Mouse (Mus musculus) heart, embryonic 14.5 days (tissue): ENCODE measurements around the gene Ica1l. TPM values are rescaled to one million over a fixed set of nuclear protein-coding genes. Genes with fewer than 3 reads are reported as not detected.

Experiments
- ATAC-seq: fragments of 200-750 bp; cut with Nextera tagmentation; 2 replicates; pipeline ENCODE4 v1.8.0; 2017; ENCODE audit warnings: low read depth, moderate TSS enrichment; ENCODE audit not compliant: insufficient number of reproducible peaks, insufficient read depth, low FRiP score
- H3K27ac ChIP-seq, 2 experiments: fragments of 200-500 bp in 1 of 2; fragments of 300-500 bp in 1 of 2; sonication (generic) in 1 of 2; replicated peaks in 1 of 2; 2 replicates each; pipeline ENCODE4 v1.5.1; 2012 to 2014; ENCODE audit warnings: low read depth in 2 of 2, low read length in 2 of 2, control low read depth in 1 of 2, mild to moderate bottlenecking in 1 of 2, mixed read lengths in 1 of 2; ENCODE audit not compliant: control insufficient read depth in 1 of 2, insufficient read depth in 1 of 2
- H3K27me3 ChIP-seq: fragments of 300-500 bp; sonication (generic); 2 replicates; pipeline ENCODE4 v1.6.1; 2014; ENCODE audit warnings: mild to moderate bottlenecking, low read length, control low read depth; ENCODE audit not compliant: control insufficient read depth, insufficient read depth
- H3K36me3 ChIP-seq: fragments of 300-500 bp; sonication (generic); 2 replicates; pipeline ENCODE4 v1.6.1; 2014; ENCODE audit warnings: mild to moderate bottlenecking, control low read depth, low read length, mixed read lengths; ENCODE audit not compliant: control insufficient read depth, insufficient read depth
- H3K4me1 ChIP-seq, 2 experiments: fragments of 200-500 bp in 1 of 2; fragments of 300-500 bp in 1 of 2; sonication (generic) in 1 of 2; 2 replicates each; pipeline ENCODE4 v1.6.1; 2012 to 2014; ENCODE audit warnings: low read length in 2 of 2, control low read depth in 1 of 2, mixed read lengths in 1 of 2; ENCODE audit not compliant: control insufficient read depth in 2 of 2, insufficient read depth in 2 of 2
- H3K4me2 ChIP-seq: fragments of 300-500 bp; sonication (generic); 2 replicates; pipeline ENCODE4 v1.6.1; 2014; ENCODE audit warnings: mild to moderate bottlenecking, low read length
- H3K4me3 ChIP-seq, 2 experiments: fragments of 200-500 bp in 1 of 2; fragments of 300-500 bp in 1 of 2; sonication (generic) in 1 of 2; 2 replicates each; pipeline ENCODE4 v1.5.1; 2012 to 2014; ENCODE audit warnings: low read length in 2 of 2, mild to moderate bottlenecking in 2 of 2, control low read depth in 1 of 2, low read depth in 1 of 2, moderate library complexity in 1 of 2; ENCODE audit not compliant: control insufficient read depth in 1 of 2, insufficient read depth in 1 of 2
- H3K9ac ChIP-seq: fragments of 300-500 bp; sonication (generic); 2 replicates; pipeline ENCODE4 v1.6.1; 2014; ENCODE audit warnings: mild to moderate bottlenecking, low read length
- H3K9me3 ChIP-seq: fragments of 300-500 bp; sonication (generic); 2 replicates; pipeline ENCODE4 v1.6.1; 2016; ENCODE audit warnings: low read length, control low read depth; ENCODE audit not compliant: control insufficient read depth
- WGBS: fragments of 180-500 bp; shearing (Covaris S2); extraction: QIAGEN DNeasy Blood & Tissue Kit; methylation state at CpG from one replicate; pipeline ENCODE4 v1.1.7; 2014; 5-methylcytosine and 5-hydroxymethylcytosine counted together
- polyA plus RNA-seq: library from polyadenylated mRNA; unstranded; fragments of >200 nt; fragmentation: Nextera tagmentation; extraction: Ambion mirVana; gene quantifications from 2 replicates; pipeline ENCODE4 v1.2.1, GENCODE M21; 2014

The Ica1l gene
- polyA plus RNA-seq, 1 experiment from 2014 or later: 0.16 TPM

- Histone ChIP-seq H3K4me1 (no peaks in the 10 kb centered on the region), H3K9me3 (no peaks in the 10 kb centered on the region), H3K9ac (no peak overlapping the region), H3K27ac (no peak overlapping the region), H3K36me3 (peaks cover 39% of the 10 kb centered on the region), H3K4me2 (no peak overlapping the region), H3K4me3 (no peak overlapping the region), H3K27me3 (no peaks in the 10 kb centered on the region)
- 66% methylated on average over 1 of the region's 1 CpGs for WGBS
- ATAC-seq: no peak
Measured at GRCm38 (mm10) chr1:59959941-59960340, 83.0 kb downstream of the Ica1l start.

- no peak overlapping the region for H3K27ac ChIP-seq
- H3K27me3 ChIP-seq: no peaks in the 10 kb centered on the region
- no peaks in the 10 kb centered on the region for H3K4me1 ChIP-seq
- no peak for ATAC-seq
- H3K4me3 ChIP-seq: no peak overlapping the region
- no peak overlapping the region for H3K4me2 ChIP-seq
- no peak overlapping the region for H3K9ac ChIP-seq
- 75% methylated on average over 3 of the region's 3 CpGs for WGBS
- no peaks in the 10 kb centered on the region for H3K9me3 ChIP-seq
- peaks cover 31% of the 10 kb centered on the region for H3K36me3 ChIP-seq
Measured at GRCm38 (mm10) chr1:59957206-59957605, 85.8 kb downstream of the Ica1l start.

GRCm38 (mm10) chr1:59947509-59947908, 95.5 kb downstream of the Ica1l start:
- no peak for ATAC-seq
- peaks cover 3 to 11% of the 10 kb centered on the region in 2 experiments for H3K4me1 ChIP-seq
- H3K4me2 ChIP-seq: no peak overlapping the region
- H3K9ac ChIP-seq: no peak overlapping the region
- no peak overlapping the region for H3K4me3 ChIP-seq
- no peak overlapping the region for H3K27ac ChIP-seq
- H3K36me3 ChIP-seq: peaks cover 7% of the 10 kb centered on the region
- H3K9me3 ChIP-seq: no peaks in the 10 kb centered on the region
- no peaks in the 10 kb centered on the region for H3K27me3 ChIP-seq
- 90% methylated on average over 4 of the region's 4 CpGs for WGBS

- Histone ChIP-seq H3K4me1 (peaks cover 3 to 11% of the 10 kb centered on the region in 2 experiments), H3K4me2 (no peak overlapping the region), H3K9me3 (no peaks in the 10 kb centered on the region), H3K27me3 (no peaks in the 10 kb centered on the region), H3K27ac (no peak overlapping the region), H3K4me3 (no peak overlapping the region), H3K36me3 (peaks cover 7% of the 10 kb centered on the region), H3K9ac (no peak overlapping the region)
- no peak for ATAC-seq
- WGBS: 62% methylated on average over 1 of the region's 1 CpGs
Measured at GRCm38 (mm10) chr1:59945969-59946368, 97.0 kb downstream of the Ica1l start.

- Histone ChIP-seq H3K4me3 (no peak overlapping the region), H3K9ac (no peak overlapping the region), H3K36me3 (peaks cover under 1% of the 10 kb centered on the region; the same call in 1 of the 2 replicates), H3K27me3 (no peaks in the 10 kb centered on the region), H3K4me1 (peaks cover 3 to 11% of the 10 kb centered on the region in 2 experiments), H3K4me2 (no peak overlapping the region), H3K9me3 (no peaks in the 10 kb centered on the region), H3K27ac (no peak overlapping the region; a peak in 1 of 4 replicates)
- 29% methylated on average over 5 of the region's 5 CpGs for WGBS
- no peak for ATAC-seq
Measured at GRCm38 (mm10) chr1:59943825-59944224, 99.2 kb downstream of the Ica1l start.

- no peak overlapping the region for H3K9ac ChIP-seq
- H3K4me2 ChIP-seq: no peak overlapping the region
- no peak overlapping the region for H3K27ac ChIP-seq
- no peaks in the 10 kb centered on the region for H3K9me3 ChIP-seq
- ATAC-seq: no peak
- H3K4me3 ChIP-seq: no peak overlapping the region
- 74% methylated on average over 6 of the region's 6 CpGs for WGBS
- no peaks in the 10 kb centered on the region for H3K36me3 ChIP-seq
- H3K4me1 ChIP-seq: peaks cover 3 to 11% of the 10 kb centered on the region in 2 experiments
- H3K27me3 ChIP-seq: no peaks in the 10 kb centered on the region
Measured at GRCm38 (mm10) chr1:59942057-59942790, 100.8 kb downstream of the Ica1l start.

- Histone ChIP-seq H3K27me3 (no peaks in the 10 kb centered on the region), H3K4me3 (no peak overlapping the region), H3K9ac (no peak overlapping the region), H3K4me2 (no peak overlapping the region), H3K36me3 (no peaks in the 10 kb centered on the region), H3K27ac (no peak overlapping the region), H3K4me1 (peaks cover 3 to 11% of the 10 kb centered on the region in 2 experiments), H3K9me3 (no peaks in the 10 kb centered on the region)
- 92% methylated on average over 1 of the region's 1 CpGs for WGBS
- no peak for ATAC-seq
Measured at GRCm38 (mm10) chr1:59941063-59941462, 101.9 kb downstream of the Ica1l start.

GRCm38 (mm10) chr1:59932991-59933390, 110.0 kb downstream of the Ica1l start:
- Histone ChIP-seq H3K36me3 (no peaks in the 10 kb centered on the region), H3K27ac (no peak overlapping the region), H3K4me3 (no peak overlapping the region), H3K27me3 (no peaks in the 10 kb centered on the region), H3K4me1 (no peaks in the 10 kb centered on the region), H3K9ac (no peak overlapping the region), H3K4me2 (no peak overlapping the region), H3K9me3 (no peaks in the 10 kb centered on the region)
- 92% methylated on average over 2 of the region's 2 CpGs for WGBS
- no peak for ATAC-seq
